Mouse (Mus musculus) c-Kit-positive CD71-negative TER-119-negative erythroid progenitor cells, embryonic 14.5 days (primary cell): ENCODE measurements around the gene Bcap31.
"Not testable (repeated sequence)": the region's sequence is repeated elsewhere in the genome, so short reads cannot be mapped to it uniquely, and the experiment has no call there.

ENCODE experiments used
- DNase-seq: peaks from one replicate; pipeline ENCODE4 v3.0.0-alpha.2; 2013; ENCODE audit warnings: low read depth

Gene Bcap31

GRCm38 (mm10) chrX:73716109-73716661, at the start of gene Bcap31, which contains the start of gene Abcd1:
Gene Bcap31, minus strand, starts transcription at chrX:73716175.
Gene Abcd1, plus strand, starts transcription at chrX:73716597.
- DNase-seq, result peak; percentile 92

- DNase-seq, result no peak
These were observed 49.3 kb upstream of the Bcap31 start for GRCm38 (mm10) chrX:73765311-73765710.

- no peak for DNase-seq
These were observed 42.8 kb upstream of the Bcap31 start for GRCm38 (mm10) chrX:73758611-73759290.

DNA sequence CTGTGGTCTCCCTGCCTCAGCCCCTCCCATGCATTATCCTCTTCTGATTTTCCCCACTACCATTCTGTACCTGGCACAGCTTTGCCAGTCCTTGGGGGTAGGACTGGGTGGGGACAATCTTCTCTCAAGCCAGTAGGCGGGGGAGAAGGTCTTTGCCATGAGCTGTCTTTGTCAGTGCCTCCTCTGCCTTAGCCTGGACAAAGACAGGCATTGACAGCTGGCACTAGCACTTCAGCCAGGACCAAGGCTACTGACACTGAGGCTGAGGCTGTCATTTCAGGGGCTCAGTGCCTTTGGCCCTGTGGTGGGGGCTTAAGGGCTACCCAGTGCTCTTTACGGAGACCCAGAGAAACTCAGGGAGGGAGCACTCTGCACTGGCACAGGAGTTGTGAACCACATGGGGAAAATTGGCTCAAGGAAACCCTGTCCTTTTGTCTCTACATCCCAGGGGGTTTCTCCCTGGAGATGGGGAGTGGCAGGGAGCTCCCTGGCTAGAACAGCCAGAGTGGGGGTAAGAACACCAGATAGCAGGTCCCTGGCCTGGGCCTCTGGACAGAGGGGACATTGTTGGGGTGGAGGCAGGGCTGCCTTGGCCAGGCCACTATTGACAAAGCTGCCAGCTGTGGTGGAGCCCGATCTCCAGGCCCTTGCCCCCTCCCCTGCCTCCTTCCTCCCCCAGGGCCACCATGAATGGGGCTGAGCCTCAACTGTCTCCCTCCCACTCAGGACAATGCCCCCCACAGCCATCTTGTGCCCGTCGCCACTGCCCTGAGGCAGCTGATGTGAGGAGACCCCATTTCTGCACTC, 40.6 kb upstream of the Bcap31 start, which contains the start of gene Plxnb3:
TSS of gene Plxnb3 (plus strand) at position 757 of the 807 bp plus-strand sequence.
- DNase-seq, result no peak

GRCm38 (mm10) chrX:73748977-73749376, 33.0 kb upstream of the Bcap31 start:
- DNase-seq, result no peak

DNA sequence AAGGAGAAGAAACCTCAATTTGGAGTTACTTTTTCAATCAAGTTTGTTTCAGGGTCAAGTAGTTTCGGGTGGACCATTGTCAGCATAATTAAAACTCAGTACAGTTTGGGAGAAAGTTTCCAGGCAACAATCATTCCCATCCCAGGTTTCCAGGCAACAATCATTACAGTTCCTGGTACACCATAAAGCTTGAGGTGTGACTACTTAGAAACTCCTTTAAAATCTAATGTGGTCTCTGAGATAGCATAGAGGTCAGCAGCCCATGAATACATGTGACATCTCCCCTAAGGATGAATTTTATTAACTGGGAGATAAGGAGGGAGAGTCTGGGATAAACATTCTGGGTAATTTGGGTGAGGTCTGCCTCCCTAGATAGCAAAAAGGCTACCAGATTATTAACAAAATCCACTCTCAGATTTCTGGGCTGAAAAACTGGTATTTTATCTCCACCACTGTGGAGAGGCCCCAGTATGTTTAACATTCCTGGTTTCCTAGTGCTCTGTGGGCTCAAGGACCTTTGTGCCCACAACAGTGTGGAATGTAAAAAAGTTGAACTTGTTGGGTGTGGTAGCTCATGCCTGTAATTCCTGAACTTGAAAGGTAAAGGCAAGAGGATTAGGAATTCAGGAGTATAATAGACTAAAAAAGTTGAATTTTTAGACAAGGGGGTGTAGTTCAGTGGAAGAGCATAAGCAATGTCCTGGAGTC, 29.0 kb upstream of the Bcap31 start:
- no peak for DNase-seq

- not testable (repeated sequence) for DNase-seq
These were observed 23.9 kb upstream of the Bcap31 start for GRCm38 (mm10) chrX:73739841-73740240.

GRCm38 (mm10) chrX:73739151-73739550, 23.2 kb upstream of the Bcap31 start:
- no peak for DNase-seq

DNA sequence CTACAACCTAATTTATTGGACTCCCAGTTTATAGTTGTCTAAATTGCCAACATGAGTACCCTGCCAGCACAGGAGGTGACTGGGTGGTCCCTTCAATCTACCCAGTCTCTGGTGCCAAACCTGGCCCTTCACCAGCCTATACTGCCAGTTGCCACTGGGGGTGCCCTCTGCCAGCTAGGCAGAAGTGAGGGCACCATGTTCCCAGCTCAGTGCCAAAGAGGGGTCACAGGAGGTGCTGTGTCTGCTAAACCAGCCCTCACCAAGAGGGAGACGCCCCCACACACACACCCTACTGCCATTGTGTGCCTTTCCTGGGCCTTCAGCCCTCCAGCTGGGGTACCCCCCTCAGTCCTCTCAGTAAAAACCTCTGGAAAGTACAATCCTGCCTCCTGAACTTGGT, 22.2 kb upstream of the Bcap31 start:
- DNase-seq, result no peak

- no peak for DNase-seq
These were observed 14.9 kb upstream of the Bcap31 start for GRCm38 (mm10) chrX:73730908-73731307.

GRCm38 (mm10) chrX:73718686-73719362, 2.8 kb upstream of the Bcap31 start:
- DNase-seq, result no peak

DNA sequence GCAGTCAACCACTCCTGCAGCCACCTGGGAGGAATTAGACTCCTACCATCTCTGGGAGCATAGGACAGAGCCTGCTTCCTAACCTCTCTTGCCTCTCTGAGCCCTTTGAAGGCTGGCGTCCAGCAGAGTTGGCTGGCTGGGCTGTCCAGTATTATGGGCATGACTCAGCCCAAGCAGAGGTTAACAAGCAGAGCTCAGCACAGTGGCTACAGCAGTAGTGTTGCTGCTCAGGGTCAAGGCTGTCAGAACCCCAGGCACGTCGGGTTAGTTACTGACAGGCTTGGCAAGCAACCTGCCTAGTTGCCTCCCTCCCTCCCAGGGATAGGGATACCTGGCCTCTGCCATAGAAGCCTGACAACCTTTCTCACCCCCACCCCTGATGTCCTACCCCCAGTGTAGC, 2.3 kb upstream of the Bcap31 start:
- DNase-seq, result no peak

DNA sequence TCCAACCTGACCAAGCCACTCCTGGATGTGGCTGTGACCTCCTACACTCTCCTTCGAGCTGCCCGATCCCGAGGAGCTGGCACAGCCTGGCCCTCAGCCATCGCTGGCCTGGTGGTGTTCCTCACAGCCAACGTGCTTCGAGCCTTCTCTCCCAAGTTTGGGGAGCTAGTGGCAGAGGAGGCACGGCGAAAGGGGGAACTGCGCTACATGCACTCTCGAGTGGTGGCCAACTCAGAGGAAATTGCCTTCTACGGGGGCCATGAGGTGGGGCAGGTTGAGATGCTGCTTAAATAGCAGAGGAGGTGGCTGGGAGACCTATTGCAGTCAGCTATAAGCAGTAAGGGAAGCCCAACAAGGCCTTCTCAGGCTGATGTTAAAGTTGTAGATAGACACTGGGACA, 1.7 kb upstream of the Bcap31 start:
- no peak for DNase-seq

DNA sequence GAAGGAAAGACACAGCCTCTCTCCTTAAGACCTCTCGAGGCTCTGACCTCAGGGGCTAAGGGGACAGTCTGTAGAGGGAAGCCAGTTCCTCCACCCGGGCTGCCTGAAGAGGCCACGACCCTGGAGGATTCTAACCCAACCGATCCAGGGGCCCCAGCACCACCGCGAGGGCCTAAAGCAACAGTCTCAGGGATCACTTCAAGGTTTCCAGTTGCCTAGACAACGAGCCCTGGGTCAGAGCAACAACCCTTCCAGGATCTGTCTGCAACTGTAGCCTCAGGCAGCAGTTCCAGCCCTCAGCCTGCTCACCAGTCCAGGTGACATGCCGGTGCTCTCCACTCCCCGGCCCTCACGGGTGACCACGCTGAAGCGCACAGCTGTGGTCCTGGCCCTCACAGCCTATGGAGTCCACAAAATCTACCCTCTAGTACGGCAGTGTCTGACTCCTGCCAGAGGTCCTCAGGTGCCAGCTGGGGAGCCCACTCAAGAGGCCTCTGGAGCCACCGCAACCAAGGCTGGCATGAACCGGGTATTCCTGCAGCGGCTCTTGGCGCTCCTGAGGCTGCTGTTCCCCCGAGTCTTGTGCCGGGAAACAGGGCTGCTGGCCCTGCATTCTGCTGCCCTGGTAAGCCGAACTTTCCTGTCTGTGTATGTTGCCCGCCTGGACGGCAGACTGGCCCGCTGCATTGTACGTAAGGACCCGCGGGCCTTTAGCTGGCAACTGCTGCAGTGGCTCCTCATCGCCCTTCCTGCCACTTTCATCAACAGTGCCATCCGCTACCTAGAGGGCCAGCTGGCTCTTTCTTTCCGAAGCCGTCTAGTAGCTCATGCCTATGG, 952 bp upstream of the Bcap31 start:
- DNase-seq, result no peak

GRCm38 (mm10) chrX:73715476-73716108, 383 bp downstream of the Bcap31 start:
- DNase-seq, result no peak

DNA sequence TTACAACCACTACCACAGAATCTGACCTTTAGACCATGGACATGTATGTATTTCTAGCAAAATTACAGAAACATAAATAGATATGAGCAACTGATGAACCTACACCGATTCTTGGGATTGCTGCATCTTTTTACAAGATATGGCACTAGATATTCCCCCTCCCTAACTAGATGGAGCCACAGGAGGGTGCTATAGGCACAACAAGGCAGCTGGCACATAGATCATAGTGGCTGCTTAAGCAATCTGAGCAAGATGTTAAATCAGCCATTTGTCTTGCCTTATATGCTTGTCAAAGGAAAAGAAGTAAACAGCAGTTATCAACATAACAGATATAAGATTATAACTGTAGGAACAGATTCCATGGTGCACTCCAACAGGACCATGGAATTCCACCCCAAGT, 15.5 kb downstream of the Bcap31 start:
- DNase-seq, result no peak

GRCm38 (mm10) chrX:73690917-73691629, 24.9 kb downstream of the Bcap31 start:
- no peak for DNase-seq

GRCm38 (mm10) chrX:73685629-73686028, 30.3 kb downstream of the Bcap31 start:
- DNase-seq, result no peak

DNA sequence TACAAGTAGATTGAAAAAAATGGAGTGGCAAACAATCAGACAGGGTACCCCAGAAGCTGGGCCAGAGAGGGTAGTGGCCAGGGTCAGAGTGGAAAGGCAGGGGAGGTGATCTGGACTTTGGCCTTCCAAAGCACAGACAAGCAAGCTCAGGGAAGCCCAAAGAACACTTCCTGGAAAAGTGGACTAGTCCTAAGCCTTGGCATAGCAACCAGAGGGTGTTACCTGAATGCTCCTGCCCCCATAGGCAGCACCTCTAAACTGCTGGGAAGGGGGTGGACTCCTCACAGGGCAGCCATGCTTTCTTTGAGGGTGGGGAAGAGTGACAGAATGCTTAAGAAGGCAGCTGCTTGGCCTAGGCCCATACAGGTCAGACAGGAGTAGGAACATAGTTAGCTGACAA, 31.0 kb downstream of the Bcap31 start:
- no peak for DNase-seq

GRCm38 (mm10) chrX:73684156-73684555, 31.8 kb downstream of the Bcap31 start:
- no peak for DNase-seq
